ENCODE assay signal across 11 mouse cellular contexts in the genomic region with DNA sequence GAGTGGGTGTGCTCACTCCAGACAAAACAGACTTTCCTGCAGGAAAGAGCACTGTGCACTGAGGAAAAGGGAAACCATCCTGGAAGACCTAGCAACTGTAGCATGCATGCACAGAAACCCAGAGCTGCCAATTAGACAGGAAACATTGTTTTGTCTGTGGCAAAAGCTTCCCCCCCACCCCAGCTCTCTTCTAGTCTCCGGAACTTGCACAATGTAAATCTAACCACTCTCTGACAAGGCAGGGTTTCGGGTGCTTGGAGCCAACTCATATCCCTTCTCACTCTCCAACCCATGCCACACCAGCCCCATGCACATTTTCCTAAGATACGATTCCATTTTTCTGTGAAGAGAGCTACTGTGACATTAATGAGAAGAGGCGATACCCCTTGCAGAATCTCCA. TPM values are rescaled to one million over a fixed set of nuclear protein-coding genes. Genes with fewer than 3 reads are reported as not detected.
DNase-seq lines count a peak whose midpoint lies in the region; ATAC-seq lines count a peak whose summit lies in the region.
"Had no signal": no experiment of that assay in that cellular context is flagged by ENCODE, and none has a peak within 500 bp of the region (broad histone marks: within the 10 kb centered on the region; RNA-seq: fewer than 3 reads in every experiment).

No protein-coding gene starts in this region.

- peak; percentile 21 for DNase-seq in kidney, postnatal 14 days
- no peak for DNase-seq in kidney, postnatal 36 days
- peak; percentile 93 for DNase-seq in 416B (ENCODE audit: low read depth)
- DNase-seq in layer of hippocampus, adult 9-11 months, result no peak
- DNase-seq in urinary bladder, adult 18-20 months (ENCODE audit: low spot score in 2 of 2), result no peak
- DNase-seq: adrenal gland, adult 2 months; cerebellum, adult 8-10 months; liver, postnatal 0 days had no signal

- peak; percentile 78 for ATAC-seq in granulocyte monocyte progenitor cell, adult 5-6 weeks (replicated peaks; ENCODE audit: poor library complexity, severe bottlenecking)
- ATAC-seq in megakaryocyte, adult 5-6 weeks (ENCODE audit: poor library complexity, severe bottlenecking), result peak; percentile 70
- ATAC-seq: intestine, postnatal 0 days; liver, postnatal 0 days had no signal

RNA-seq across cellular contexts. Expression of a gene that starts 13.7 kb away (rescaled TPM):
- total RNA-seq in granulocyte monocyte progenitor cell, adult 5-6 weeks (2014; fragmentation: Nextera tagmentation), result 125 and 390 TPM in 2 replicates
- total RNA-seq in granulocyte monocyte progenitor cell, adult 5-6 weeks (2017), result 51.6 and 54.8 TPM in 2 replicates
- total RNA-seq in megakaryocyte, adult 5-6 weeks (2015), result 7.9 and 19.1 TPM in 2 replicates
- 3.6 and 5.4 TPM in 2 replicates for total RNA-seq in megakaryocyte, adult 5-6 weeks (2017)

RNA-seq across cellular contexts. Expression of a gene that starts 56.3 kb away (rescaled TPM):
- 10.7 and 11.6 TPM in 2 replicates for total RNA-seq in granulocyte monocyte progenitor cell, adult 5-6 weeks (2014; fragmentation: Nextera tagmentation)
- total RNA-seq in granulocyte monocyte progenitor cell, adult 5-6 weeks (2017), result 12.8 and 18.5 TPM in 2 replicates
- total RNA-seq in megakaryocyte, adult 5-6 weeks (2015), result 4.0 and 4.7 TPM in 2 replicates
- 4.7 and 5.0 TPM in 2 replicates for total RNA-seq in megakaryocyte, adult 5-6 weeks (2017)

Comparison
In these comparisons a context has a peak if more than half of its experiments do, and no peak if none do; other contexts are left out.
1. DNase-seq: peak in kidney, postnatal 14 days (single experiment) and 416B (single experiment); none in kidney, postnatal 36 days (0 of 2), layer of hippocampus, adult 9-11 months (single experiment) and urinary bladder, adult 18-20 months (0 of 2).